Mouse (Mus musculus): ENCODE results near the gene Ctbp2. TPM values are rescaled to one million over a fixed set of nuclear protein-coding genes. Genes with fewer than 3 reads are reported as not detected.
A peak's percentile ranks its signal among the peaks of the same experiment; 100 is the strongest.

Gene Ctbp2
- total RNA-seq (2022) = 10 to 100 TPM; 26.0 to 30.6 (median 27.5) TPM

DNA sequence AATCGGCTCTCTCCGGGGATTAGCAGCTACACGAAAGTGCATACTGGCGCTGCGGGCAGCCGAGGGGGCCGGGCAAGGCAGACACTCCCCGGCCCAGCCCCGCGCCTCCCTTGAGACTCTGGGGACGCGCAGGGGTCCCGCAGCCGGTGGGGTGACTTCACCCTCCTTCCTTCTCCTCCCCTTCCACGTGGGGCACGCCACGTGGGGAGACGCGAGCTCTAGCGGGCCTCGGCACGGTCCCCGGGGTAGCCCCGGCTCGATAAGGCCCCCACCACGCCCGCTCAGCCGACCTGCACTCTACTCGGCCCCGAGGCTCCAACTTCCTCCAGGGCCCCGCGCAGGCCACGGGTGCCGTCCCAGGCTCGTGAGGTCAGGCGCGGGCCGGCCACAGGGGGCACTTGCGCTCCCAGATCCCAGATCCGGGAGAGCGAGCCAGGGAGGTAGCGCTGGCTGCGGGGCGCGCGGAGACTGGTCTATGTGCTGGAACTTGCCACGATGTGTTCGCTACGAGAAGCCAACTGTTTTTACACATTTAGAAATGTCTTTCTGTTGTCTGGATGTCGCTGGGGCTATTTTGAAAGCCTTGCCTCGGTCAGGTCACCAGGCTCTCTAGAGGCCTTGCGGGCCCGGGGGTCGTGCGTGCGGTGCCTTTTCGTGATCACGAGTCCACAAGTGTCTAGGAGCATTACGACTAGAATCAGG, at the start of gene Ctbp2:
Gene Ctbp2 (minus strand): TSS at position 356 of the 702 bp plus-strand sequence.
- peak; percentile 24 to 39 for DNase-seq (ENCODE audit: low spot score in 2 of 2)

DNA sequence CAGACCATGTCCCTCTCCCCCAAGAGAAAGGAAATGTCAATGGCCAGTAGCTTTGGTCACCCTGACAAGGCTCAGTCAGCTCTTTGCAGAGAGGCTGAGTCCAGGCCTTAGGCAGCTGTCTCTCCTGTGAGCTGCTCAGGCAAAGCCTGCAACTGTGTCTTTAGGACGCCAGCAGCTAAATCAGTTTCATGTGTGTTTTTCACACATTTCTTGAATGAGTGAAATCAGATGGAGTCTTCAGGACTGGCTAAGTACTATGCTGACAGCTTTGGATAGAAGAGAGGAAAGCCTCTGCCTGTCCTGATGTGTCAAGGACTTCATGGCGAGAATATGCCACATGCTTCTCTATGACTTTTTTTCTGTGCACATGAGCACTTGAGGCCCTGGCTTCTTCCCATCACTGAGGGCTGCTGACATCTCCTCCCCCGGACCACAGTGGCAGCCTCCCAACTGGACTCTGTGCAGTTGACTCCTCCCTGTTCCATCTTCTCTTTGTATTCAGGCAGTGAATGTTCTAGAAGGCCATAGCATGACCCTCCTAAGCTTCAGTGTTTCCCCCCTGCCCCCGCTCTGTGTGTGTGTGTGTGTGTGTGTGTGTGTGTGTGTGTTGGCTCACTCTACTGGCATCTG, 47.4 kb upstream of the Ctbp2 start:
- no peak for DNase-seq (ENCODE audit: low spot score in 2 of 2)

DNA sequence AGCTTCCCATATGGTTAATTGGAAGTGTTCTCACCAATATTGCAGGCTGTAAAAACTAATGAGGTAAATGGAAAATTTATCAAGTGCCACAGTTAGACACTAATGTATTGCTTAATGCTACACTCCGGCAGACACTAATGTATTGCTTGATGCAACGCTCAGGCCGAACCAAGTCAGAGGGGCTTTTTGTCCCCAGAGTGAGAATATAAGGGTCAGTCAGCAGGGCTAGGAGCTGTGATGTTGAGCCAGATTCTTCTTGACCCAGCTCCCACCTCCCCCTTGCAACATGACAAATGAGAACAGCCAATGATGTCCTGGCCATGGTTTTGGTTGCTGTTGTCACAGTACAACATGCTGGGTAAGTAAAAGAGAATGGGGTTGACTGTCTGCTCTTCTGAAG, 44.8 kb upstream of the Ctbp2 start:
- no peak for DNase-seq (ENCODE audit: low spot score in 2 of 2)

DNA sequence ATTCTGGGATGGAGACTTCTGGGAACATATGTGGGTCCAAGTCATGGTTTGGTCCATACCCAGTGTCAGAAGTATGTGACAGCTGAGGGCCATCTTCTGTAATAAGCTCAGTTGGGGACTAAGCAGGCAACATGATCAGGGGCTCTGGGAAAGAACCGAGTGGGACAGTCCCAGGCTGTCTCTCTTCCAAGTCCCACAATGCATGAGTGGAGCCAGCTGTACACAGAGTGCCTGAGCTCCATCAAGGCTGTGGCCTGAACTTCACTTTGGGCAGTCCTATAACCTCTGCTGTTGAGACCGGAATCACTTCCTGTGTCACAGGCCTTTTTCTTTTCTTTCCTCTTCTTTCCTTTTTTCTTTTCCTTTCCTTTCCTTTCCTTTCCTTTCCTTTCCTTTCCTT, 43.7 kb upstream of the Ctbp2 start:
- no peak for DNase-seq (ENCODE audit: low spot score in 2 of 2)

DNA sequence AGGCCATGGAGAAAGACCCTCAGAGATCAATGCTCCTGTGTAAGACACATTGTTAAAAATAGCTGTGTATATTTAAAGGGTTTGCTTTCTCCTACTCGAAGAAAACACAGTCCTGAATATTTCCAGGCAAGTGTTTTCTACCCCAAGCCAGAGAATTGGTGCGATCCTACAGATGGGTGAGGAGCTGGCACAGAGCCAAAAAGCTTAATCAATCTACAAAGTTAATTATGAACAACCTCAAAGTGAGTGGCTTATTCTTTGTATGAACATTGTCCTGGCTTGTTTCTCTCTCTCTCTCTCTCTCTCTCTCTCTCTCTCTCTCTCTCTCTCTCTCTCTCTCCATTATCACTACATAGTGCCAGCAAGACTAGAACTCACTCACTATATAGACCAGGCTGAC, 40.6 kb upstream of the Ctbp2 start:
- DNase-seq (ENCODE audit: low spot score in 2 of 2) = no peak

DNA sequence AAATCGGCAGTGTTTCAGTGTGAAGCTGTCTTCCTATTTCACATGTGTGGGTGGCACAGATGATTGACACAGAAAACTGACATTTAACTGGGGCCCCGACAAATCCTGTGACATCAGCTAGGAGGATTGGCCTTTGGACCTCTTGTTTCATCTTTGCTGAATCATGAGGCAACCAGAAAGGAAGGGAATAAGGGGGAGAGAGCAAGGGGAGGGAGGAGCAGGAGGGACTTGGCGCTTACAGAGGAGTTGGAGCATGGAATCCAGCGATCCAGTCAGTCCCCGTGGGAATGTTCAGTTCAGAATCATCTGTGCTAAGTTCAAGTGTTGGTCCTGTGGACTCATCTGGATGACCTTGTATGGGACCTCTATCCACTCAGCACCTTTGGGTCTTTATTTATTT, 38.9 kb upstream of the Ctbp2 start:
- DNase-seq (ENCODE audit: low spot score in 2 of 2) = no peak

DNA sequence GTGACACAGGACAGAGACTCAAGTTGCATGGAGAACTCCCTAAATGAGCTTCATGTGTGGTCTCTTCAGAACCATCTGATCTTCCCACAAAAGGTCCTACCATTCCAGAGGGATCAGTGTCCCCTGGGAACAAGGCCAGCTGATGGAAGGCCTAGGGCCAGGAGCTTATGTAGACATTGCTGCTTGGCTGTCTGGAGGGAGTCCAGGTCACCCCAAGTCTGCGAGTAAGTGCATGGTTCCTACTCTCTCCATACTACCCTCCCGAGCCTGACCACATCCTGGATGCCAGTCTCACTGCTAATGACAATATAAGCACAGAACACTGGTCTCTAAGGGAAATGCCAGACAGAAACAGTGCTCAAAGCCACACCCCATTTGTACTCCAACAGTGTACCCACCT, 38.0 kb upstream of the Ctbp2 start:
- no peak for DNase-seq (ENCODE audit: low spot score in 2 of 2)

DNA sequence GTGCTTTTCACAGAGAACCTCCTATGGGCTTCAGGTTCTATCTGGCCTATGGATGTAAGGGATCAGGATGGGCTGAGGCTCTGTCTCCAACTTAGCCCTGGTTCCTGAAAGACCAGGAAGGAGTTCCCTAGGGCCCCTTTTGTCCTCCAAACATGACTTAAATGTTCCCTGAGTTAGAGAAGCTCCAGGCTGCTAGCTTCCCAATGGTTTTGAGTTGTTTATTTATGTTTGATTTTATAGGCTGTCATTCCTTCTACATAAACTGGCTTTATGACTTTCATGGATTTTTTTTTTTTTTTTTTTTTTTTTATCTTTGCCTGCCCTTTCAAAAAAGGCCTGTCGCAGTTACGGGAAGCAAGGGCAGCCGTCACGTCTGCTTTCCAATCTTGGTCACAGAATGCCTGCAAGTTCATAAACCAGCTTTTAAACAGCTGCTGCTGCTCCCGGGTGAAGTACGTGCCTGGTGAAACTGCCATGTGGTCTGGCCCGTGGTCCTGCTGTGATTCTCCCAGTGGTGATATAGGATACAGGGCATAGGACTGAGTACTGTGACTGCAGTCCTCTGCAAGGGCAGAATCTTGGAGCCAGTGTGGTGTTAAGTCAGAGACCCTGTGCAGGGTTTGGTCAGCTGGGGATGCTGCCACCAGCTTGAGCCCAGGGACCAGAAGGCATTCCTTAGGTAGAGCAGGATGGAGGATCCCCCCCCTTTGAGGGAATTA, 37.4 kb upstream of the Ctbp2 start:
- no peak for DNase-seq (ENCODE audit: low spot score in 2 of 2)

DNA sequence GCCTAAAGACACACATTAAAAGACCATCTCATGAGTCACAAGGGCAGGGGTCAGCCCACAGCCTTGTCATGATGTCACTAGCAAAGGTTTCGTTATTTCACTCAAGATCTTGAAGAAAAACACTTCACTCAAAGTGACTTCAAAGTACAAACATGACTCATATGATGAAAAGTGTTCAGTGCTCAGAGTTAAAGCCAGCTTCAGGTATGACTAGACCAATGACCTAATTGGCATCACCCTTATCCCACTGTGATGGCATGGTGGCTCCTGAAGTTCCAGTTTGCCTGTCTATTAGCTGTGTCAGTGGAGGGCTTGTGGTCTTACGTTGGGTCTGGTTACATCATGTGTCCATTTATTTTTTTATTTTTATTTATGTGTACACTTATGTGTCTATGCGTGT, 35.4 kb upstream of the Ctbp2 start:
- DNase-seq (ENCODE audit: low spot score in 2 of 2) = no peak

DNA sequence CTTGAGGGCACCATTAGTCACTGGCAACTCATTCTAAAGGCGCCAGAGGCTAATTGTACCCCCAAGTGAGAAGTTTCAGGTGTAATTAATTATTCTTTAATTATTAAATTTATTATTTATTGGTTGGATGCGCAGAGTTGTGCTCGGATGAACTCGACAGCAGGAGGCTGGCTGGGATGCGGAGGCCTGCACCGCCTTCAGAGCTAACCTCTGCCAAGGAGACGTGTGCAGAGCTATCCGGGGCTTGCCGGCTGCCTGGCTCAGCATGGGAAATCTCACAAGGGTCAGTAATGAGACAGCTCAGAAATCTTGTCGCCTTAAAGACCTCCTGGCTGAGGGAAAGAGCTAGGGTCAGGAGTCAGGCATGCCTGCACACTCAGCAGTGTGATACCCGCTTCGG, 31.5 kb upstream of the Ctbp2 start:
- no peak for DNase-seq (ENCODE audit: low spot score in 2 of 2)

DNA sequence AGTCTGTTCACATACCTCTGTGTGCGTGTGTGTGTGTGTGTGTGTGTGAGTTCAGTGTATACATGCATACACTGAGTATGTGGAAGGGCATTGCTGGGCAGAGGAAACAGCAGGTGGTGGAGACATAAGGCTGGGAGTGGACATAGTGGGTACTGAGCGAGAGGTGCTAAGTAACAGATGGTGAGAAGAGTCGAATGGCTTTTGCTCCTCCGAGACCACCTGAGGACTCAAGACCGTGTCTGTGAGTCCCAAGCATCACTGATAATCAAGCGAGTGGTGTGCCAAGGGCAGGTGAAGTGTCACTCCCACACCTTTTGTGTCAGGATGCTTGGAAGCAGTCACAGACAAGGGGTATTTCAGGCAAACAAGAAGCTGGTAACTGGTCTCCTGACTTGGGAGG, 30.7 kb upstream of the Ctbp2 start:
- DNase-seq (ENCODE audit: low spot score in 2 of 2) = no peak

DNA sequence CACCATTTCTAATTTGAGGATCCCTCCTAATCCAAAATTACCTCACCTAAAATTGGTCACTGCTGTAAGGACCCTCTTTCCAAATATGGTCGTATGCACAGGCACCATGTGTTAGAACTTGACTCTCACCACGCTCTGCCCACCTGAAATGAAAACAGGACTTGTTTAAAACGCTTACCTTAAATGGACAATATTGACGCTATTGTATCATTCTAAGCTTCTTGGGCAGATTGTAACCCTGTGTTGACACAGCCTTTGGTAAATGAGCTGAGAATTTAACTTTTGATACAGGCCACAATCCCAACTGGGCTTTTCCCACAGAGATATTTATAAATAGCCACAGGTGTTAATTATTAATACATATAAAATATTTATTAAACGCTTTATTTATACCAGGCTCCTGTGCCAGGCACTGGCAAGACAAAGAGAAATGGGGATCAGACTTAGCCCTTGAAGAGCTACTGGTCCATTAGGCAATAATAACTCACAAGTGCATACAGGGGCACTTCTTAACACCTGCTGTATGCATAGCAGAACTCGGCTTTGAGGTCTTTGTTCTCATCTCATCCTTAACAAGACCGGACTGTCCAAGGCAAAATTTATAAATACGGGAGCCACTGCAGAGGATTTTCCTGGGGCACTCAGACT, 15.7 kb upstream of the Ctbp2 start:
- DNase-seq (ENCODE audit: low spot score in 2 of 2) = no peak

DNA sequence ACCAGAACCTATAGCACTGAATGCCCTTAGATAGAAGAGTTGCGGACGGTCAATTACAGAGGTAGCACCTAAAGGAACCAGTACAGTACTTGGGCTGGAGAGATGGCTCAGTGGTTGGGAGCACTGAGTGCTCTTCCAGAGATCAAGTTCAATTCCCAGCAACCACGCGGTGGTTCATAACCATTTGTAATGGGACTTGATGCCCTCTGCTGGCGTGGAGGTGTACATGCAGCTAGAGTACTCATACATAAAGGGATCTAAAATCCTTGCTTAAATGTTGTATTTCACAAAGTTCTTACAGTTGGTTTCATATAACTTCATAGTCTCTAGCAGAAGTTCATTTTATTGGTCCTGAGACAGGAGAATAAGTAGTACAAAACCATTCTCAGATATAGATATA, 9.4 kb upstream of the Ctbp2 start:
- DNase-seq (ENCODE audit: low spot score in 2 of 2) = no peak

DNA sequence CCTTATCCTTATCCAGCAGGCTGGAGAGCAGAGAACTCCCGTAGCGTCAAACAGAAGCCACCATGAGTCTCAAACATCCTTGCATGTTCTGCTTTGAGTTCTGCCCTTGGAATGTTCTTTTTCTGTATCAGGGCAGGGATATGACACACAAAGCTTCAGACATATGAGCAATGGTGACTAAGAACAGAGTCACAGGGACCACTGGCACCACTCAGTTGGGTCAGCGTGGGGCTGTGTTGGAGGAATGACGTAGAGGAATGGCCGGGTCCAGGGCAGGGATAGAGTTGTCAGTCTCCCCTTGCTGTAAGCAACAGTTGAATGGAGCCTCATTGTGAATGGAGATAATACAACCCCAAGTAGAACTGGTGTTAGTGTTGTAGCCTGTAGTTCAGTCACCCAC, 8.5 kb upstream of the Ctbp2 start:
- DNase-seq (ENCODE audit: low spot score in 2 of 2) = no peak

DNA sequence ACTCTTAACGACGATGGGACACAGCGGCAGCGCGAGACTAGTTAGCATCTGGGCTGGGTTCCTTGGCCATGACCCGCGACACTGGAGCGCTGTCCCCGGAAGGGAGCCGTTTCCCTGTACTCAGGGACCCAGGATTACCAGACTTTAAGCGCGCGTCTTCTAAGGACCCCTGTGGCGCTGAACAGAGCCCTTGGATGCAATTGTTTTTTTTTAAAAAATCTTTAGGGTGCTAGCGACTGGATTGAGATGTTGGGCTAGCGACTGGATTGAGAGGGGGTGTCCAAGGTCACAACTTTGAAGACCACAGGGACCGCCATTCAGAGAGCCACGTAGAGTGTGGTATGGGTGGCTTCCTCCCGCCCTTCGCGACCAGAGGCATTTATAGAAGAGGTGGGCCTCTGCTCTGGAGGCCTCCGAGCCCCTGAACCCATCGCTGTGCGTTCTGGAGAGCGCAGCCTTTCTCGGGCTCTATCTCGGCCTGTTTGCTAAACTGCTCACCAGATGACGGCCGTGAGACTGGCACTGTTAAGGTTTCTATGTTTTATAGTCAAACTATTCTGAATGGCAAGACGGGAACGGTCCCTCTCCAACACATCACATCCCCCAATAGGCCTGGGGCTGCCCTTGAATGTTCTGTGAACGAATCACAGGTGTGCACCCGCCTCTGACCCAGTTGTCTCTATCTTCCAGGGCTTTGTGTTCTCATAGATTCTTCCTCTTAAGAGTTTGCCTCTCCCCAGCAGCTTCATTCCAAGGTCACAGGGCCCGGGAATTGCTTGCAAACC, 739 bp upstream of the Ctbp2 start:
- no peak for DNase-seq (ENCODE audit: low spot score in 2 of 2)

DNA sequence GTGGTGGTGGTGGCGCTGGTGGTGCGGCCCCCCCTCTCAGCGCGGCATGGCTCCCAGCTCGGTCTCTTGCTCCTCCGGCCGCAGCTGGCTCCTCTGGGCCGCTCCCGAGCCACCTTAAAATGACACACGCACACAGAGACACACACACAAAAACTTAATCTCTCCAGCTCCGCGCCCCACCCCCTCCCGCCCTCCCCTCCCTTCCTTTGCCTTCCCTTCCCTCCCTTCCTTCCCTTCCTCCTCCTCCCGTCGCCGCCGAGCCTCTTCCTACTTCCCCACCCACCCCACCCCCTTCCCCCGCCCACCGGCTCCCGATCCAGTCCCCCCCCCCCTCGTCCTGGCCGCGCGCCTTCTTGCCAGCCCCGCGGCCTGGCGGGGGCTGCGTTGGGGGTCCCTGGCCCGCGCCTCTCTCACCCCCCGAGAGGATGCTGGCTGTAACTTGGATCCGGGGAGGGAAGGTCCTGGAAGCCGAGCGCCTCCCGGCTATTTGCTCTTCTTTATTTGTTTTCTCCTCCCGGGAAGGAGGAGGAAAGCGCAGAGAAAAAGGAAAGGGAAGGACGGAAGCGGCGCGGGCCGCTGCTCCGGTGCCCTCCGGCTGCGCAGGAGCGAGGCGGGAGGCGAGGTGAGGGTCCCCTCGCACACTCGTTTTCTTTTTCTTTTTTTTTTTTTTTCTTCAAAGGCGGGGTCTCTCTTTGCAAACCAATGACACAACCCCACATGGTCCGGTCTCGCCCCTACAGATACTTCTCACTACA, 733 bp downstream of the Ctbp2 start, which contains the start of gene Fgfr2:
Gene Fgfr2 (minus strand): TSS at position 107 of the 755 bp plus-strand sequence.
- DNase-seq (ENCODE audit: low spot score in 2 of 2) = peak; percentile 24 to 28

DNA sequence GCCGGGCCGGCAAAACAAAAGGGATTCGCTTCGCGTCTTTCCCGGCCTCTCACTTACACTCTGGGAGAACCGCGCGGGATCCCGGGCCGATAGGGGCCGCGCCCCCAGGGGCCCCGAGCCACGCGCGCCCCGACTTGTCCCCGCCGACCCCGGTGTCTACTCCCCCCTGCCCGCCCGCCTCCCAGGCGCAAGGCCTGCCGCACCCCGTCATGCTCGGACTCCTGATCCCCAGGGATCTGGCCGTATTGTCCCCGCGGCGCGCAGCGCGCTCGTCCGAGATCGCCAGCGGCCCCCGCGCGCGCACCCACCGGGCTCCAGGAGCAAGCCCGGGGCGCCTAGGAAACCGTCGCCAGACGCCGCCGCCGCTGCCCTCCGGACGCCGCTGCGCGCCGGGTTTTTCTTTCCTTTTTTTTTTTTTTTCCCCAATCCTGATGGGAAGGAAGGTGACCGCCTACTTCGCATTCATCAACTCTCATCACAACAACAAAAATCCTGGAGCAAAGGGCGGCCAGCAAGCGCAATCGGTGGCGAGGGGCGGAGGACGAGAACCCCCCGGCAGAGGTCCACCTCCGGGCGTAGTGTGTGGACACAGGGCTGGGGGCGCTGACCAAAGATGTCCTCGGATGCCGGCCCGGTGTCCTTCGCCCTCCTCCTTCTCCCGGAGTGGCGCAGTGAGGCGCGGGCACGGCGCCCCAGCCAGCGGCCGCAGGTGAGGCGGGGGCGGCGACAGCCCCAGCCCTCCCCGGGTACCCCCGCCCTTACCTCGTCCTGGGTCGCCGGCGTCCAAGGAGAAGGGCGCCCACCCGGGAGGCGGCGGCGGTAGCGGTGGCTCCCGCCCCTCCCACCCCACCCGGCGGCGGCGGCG, 1.5 kb downstream of the Ctbp2 start:
- peak in 1 of 2 experiments; percentile 5 for DNase-seq (ENCODE audit: low spot score in 2 of 2)

DNA sequence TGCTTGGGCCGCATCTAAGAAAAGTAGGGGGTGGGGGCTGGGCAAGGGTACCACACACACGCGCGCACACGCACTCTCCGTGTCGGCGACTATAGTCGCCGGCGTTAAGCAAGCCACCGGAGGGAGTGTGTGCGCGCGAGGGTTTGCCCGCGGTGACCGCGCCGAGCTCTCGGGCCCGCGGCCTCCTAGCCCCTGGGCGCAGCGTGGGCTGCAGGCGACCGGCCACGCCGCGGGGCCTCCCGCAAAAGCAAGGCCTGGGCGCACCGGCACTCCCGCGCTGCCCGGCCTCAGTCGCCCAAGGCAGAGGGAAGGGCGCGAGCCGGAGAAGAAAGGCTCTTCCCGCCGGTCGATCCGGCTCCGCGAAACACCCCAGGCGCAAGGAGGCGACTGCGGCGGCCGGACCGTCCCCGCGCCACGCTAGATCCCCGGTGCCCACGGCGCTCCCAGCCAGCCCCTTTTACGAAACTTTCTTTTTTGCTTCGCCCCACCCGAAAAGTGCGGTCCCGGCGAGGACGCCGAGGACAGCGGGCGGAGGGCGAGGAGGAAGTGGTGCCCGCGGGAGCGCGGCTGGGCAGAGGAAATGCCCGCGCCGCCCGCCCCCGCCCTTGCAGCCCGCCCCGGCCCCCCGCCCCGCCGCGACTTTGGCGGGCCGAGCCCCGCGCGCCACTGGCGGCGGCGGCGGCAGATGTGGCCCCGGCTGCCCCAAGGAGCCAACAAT, 2.3 kb downstream of the Ctbp2 start:
- peak in 1 of 2 experiments; percentile 12 for DNase-seq (ENCODE audit: low spot score in 2 of 2)

DNA sequence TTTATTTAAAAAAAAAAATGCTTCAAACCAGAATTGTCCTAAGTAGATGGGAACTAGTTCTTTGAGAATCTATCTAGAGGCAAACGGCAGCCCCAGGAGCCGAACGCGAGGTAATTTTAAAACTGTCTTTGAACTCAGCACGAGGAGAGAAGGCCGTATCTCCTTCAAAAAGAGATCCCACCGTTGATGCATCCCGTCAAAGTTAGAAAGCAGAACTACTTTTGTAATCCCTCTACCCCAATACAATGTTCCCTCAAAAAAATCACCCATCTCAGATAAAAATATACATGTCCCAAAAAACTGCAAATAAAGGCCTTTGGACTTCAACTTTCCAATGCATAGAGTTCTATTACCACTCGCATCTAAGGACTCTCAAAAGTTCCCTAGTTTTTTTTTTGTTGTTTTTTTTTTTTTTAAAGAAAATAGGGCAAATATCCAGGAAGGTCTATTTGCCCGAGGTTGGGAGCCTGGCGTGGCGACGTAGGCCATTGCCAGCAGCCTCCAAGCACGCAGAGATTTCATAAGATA, 3.0 kb downstream of the Ctbp2 start:
- no peak for DNase-seq (ENCODE audit: low spot score in 2 of 2)

Data from left cerebral cortex, adult 8-10 months (tissue).